Mouse (Mus musculus): Measurements from ENCODE around the gene Ptgfr. TPM values are rescaled to one million over a fixed set of nuclear protein-coding genes. Genes with fewer than 3 reads are reported as not detected.

The Ptgfr gene
- 0.34 and 0.65 TPM in 2 replicates for polyA plus RNA-seq (2012; rRNA removed)

- WGBS = 5% methylated on average over 30 of the region's 30 CpGs
- no peaks in the 10 kb centered on the region for H3K27me3 ChIP-seq (ENCODE audit: control insufficient read depth, insufficient read depth, low read length)
- no peak within 1 kb of the TSS for H3K27ac ChIP-seq (ENCODE audit: control insufficient read depth, insufficient read depth, low read length)
- H3K4me3 ChIP-seq (ENCODE audit: control insufficient read depth, insufficient read depth, low read length) = no peak within 1 kb of the TSS
- no peaks in the 10 kb centered on the region for H3K4me1 ChIP-seq (replicated peaks; ENCODE audit: control insufficient read depth, insufficient read depth, low read length)
- no peaks in the 10 kb centered on the region for H3K36me3 ChIP-seq (ENCODE audit: control insufficient read depth, insufficient read depth, low read length)
- no peak for DNase-seq
- TF ChIP-seq CTCF (IDR thresholded peaks at IDR 0.05; ENCODE audit: borderline replicate concordance, control insufficient read depth, extremely low read depth, insufficient read depth, low read length, poor library complexity) (no peak), POLR2A (IDR thresholded peaks at IDR 0.05; ENCODE audit: control insufficient read depth, extremely low read depth, insufficient read depth, low read length, poor library complexity) (no peak)
These were observed at the start of gene Ptgfr for GRCm38 (mm10) chr3:151836871-151837680. TSS of gene Ptgfr (minus strand) at chr3:151837630.

GRCm38 (mm10) chr3:151883881-151884280, 46.5 kb upstream of the Ptgfr start:
- no peak overlapping the region for H3K4me3 ChIP-seq (ENCODE audit: control insufficient read depth, insufficient read depth, low read length)
- H3K27ac ChIP-seq (ENCODE audit: control insufficient read depth, insufficient read depth, low read length) = no peak overlapping the region
- no peaks in the 10 kb centered on the region for H3K4me1 ChIP-seq (replicated peaks; ENCODE audit: control insufficient read depth, insufficient read depth, low read length)
- H3K36me3 ChIP-seq (ENCODE audit: control insufficient read depth, insufficient read depth, low read length) = no peaks in the 10 kb centered on the region
- no peak for TF ChIP-seq CTCF (IDR thresholded peaks at IDR 0.05; ENCODE audit: borderline replicate concordance, control insufficient read depth, extremely low read depth, insufficient read depth, low read length, poor library complexity)
- no peak for TF ChIP-seq POLR2A (IDR thresholded peaks at IDR 0.05; ENCODE audit: control insufficient read depth, extremely low read depth, insufficient read depth, low read length, poor library complexity)
- H3K27me3 ChIP-seq (ENCODE audit: control insufficient read depth, insufficient read depth, low read length) = no peaks in the 10 kb centered on the region
- 87% methylated on average over 5 of the region's 5 CpGs for WGBS
- no peak for DNase-seq

- Histone ChIP-seq H3K27me3 (ENCODE audit: control insufficient read depth, insufficient read depth, low read length) (no peaks in the 10 kb centered on the region), H3K36me3 (ENCODE audit: control insufficient read depth, insufficient read depth, low read length) (no peaks in the 10 kb centered on the region), H3K4me1 (replicated peaks; ENCODE audit: control insufficient read depth, insufficient read depth, low read length) (no peaks in the 10 kb centered on the region), H3K27ac (ENCODE audit: control insufficient read depth, insufficient read depth, low read length) (no peak overlapping the region), H3K4me3 (ENCODE audit: control insufficient read depth, insufficient read depth, low read length) (no peak overlapping the region)
- DNase-seq = no peak
- no peak for TF ChIP-seq CTCF (IDR thresholded peaks at IDR 0.05; ENCODE audit: borderline replicate concordance, control insufficient read depth, extremely low read depth, insufficient read depth, low read length, poor library complexity)
- no peak for TF ChIP-seq POLR2A (IDR thresholded peaks at IDR 0.05; ENCODE audit: control insufficient read depth, extremely low read depth, insufficient read depth, low read length, poor library complexity)
- WGBS = 88% methylated on average over 2 of the region's 2 CpGs
These were observed 42.6 kb upstream of the Ptgfr start for GRCm38 (mm10) chr3:151879981-151880380.

GRCm38 (mm10) chr3:151868970-151869369, 31.5 kb upstream of the Ptgfr start:
- Histone ChIP-seq H3K4me1 (replicated peaks; ENCODE audit: control insufficient read depth, insufficient read depth, low read length) (no peaks in the 10 kb centered on the region), H3K36me3 (ENCODE audit: control insufficient read depth, insufficient read depth, low read length) (no peaks in the 10 kb centered on the region), H3K4me3 (ENCODE audit: control insufficient read depth, insufficient read depth, low read length) (no peak overlapping the region), H3K27ac (ENCODE audit: control insufficient read depth, insufficient read depth, low read length) (no peak overlapping the region), H3K27me3 (ENCODE audit: control insufficient read depth, insufficient read depth, low read length) (no peaks in the 10 kb centered on the region)
- DNase-seq = no peak
- no peak for TF ChIP-seq POLR2A (IDR thresholded peaks at IDR 0.05; ENCODE audit: control insufficient read depth, extremely low read depth, insufficient read depth, low read length, poor library complexity)
- TF ChIP-seq CTCF (IDR thresholded peaks at IDR 0.05; ENCODE audit: borderline replicate concordance, control insufficient read depth, extremely low read depth, insufficient read depth, low read length, poor library complexity) = no peak

- WGBS = 95% methylated on average over 1 of the region's 1 CpGs
- Histone ChIP-seq H3K27ac (ENCODE audit: control insufficient read depth, insufficient read depth, low read length) (no peak overlapping the region), H3K4me3 (ENCODE audit: control insufficient read depth, insufficient read depth, low read length) (no peak overlapping the region), H3K36me3 (ENCODE audit: control insufficient read depth, insufficient read depth, low read length) (no peaks in the 10 kb centered on the region), H3K27me3 (ENCODE audit: control insufficient read depth, insufficient read depth, low read length) (no peaks in the 10 kb centered on the region), H3K4me1 (replicated peaks; ENCODE audit: control insufficient read depth, insufficient read depth, low read length) (no peaks in the 10 kb centered on the region)
- TF ChIP-seq CTCF (IDR thresholded peaks at IDR 0.05; ENCODE audit: borderline replicate concordance, control insufficient read depth, extremely low read depth, insufficient read depth, low read length, poor library complexity) (no peak), POLR2A (IDR thresholded peaks at IDR 0.05; ENCODE audit: control insufficient read depth, extremely low read depth, insufficient read depth, low read length, poor library complexity) (no peak)
- no peak for DNase-seq
These were observed 13.9 kb upstream of the Ptgfr start for GRCm38 (mm10) chr3:151851344-151851743.

GRCm38 (mm10) chr3:151850621-151851020, 13.2 kb upstream of the Ptgfr start:
- H3K4me1 ChIP-seq (replicated peaks; ENCODE audit: control insufficient read depth, insufficient read depth, low read length) = no peaks in the 10 kb centered on the region
- no peaks in the 10 kb centered on the region for H3K36me3 ChIP-seq (ENCODE audit: control insufficient read depth, insufficient read depth, low read length)
- no peak overlapping the region for H3K27ac ChIP-seq (ENCODE audit: control insufficient read depth, insufficient read depth, low read length)
- WGBS = 81% methylated on average over 1 of the region's 1 CpGs
- H3K4me3 ChIP-seq (ENCODE audit: control insufficient read depth, insufficient read depth, low read length) = no peak overlapping the region
- DNase-seq = no peak
- no peaks in the 10 kb centered on the region for H3K27me3 ChIP-seq (ENCODE audit: control insufficient read depth, insufficient read depth, low read length)
- TF ChIP-seq CTCF (IDR thresholded peaks at IDR 0.05; ENCODE audit: borderline replicate concordance, control insufficient read depth, extremely low read depth, insufficient read depth, low read length, poor library complexity) (no peak), POLR2A (IDR thresholded peaks at IDR 0.05; ENCODE audit: control insufficient read depth, extremely low read depth, insufficient read depth, low read length, poor library complexity) (no peak)

All from thymus, adult 2 months (tissue).